Mouse (Mus musculus): Measurements from ENCODE around the gene Nlrc5. TPM values are rescaled to one million over a fixed set of nuclear protein-coding genes. Genes with fewer than 3 reads are reported as not detected.

Nlrc5 gene
- polyA plus RNA-seq, 1 experiment from 2014 or later: 0.28 TPM

- H3K9ac ChIP-seq: no peak overlapping the region
- no peak overlapping the region for H3K4me3 ChIP-seq
- no peaks in the 10 kb centered on the region for H3K9me3 ChIP-seq
- WGBS: 91% methylated on average over 4 of the region's 4 CpGs
- no peak for ATAC-seq (ENCODE audit: insufficient number of reproducible peaks, insufficient read depth, low FRiP score, low TSS enrichment)
- peaks cover 62% of the 10 kb centered on the region for H3K36me3 ChIP-seq
- H3K27ac ChIP-seq: no peak overlapping the region
- no peaks in the 10 kb centered on the region for H3K4me1 ChIP-seq
- no peak overlapping the region for H3K4me2 ChIP-seq (replicated peaks)
- H3K27me3 ChIP-seq: no peaks in the 10 kb centered on the region
Observed at GRCm38 (mm10) chr8:94575148-94575547, 141.0 kb downstream of the Nlrc5 start.

Small RNAs within 50 kb of the gene (microRNA-seq; reads per million reads assigned to microRNA genes)
- gene Mir7072: not detected

Other genes starting within 250 kb of the Nlrc5 start
- gene Nup93, start 219.8 kb upstream of the Nlrc5 start, polyA plus RNA-seq (2016; fragmentation: Nextera tagmentation; extraction: Ambion mirVana): 110 TPM in 2 replicates
- gene Slc12a3, start 105.2 kb upstream of the Nlrc5 start, polyA plus RNA-seq (2016; fragmentation: Nextera tagmentation; extraction: Ambion mirVana): 0.12 TPM in 1 of 2 replicates, not detected in the other
- gene Herpud1, start 47.9 kb upstream of the Nlrc5 start, polyA plus RNA-seq (2016; fragmentation: Nextera tagmentation; extraction: Ambion mirVana): 58.3 and 58.4 TPM in 2 replicates
- gene Cpne2, start 98.6 kb downstream of the Nlrc5 start, polyA plus RNA-seq (2016; fragmentation: Nextera tagmentation; extraction: Ambion mirVana): 10.6 and 11.2 TPM in 2 replicates
- 51.1 and 52.0 TPM in 2 replicates for gene Rspry1, start 167.6 kb downstream of the Nlrc5 start, polyA plus RNA-seq (2016; fragmentation: Nextera tagmentation; extraction: Ambion mirVana)
- gene Fam192a, start 167.6 kb downstream of the Nlrc5 start, polyA plus RNA-seq (2016; fragmentation: Nextera tagmentation; extraction: Ambion mirVana): 77.8 and 81.0 TPM in 2 replicates
- gene Arl2bp, start 232.2 kb downstream of the Nlrc5 start, polyA plus RNA-seq (2016; fragmentation: Nextera tagmentation; extraction: Ambion mirVana): 162 and 168 TPM in 2 replicates

Data from embryonic facial prominence, embryonic 12.5 days (tissue).